Mouse (Mus musculus) liver, adult 2 months (tissue): ENCODE measurements around the gene Tead2. TPM values are rescaled to one million over a fixed set of nuclear protein-coding genes. Genes with fewer than 3 reads are reported as not detected.

Source experiments
- DNase-seq: peaks from one replicate; pipeline ENCODE4 v3.0.0-alpha.2; 2011; ENCODE audit warnings: low read depth, low spot score; ENCODE audit errors: extremely low read depth
- H3K27ac ChIP-seq: fragments of 200-500 bp; replicated peaks from 2 replicates; pipeline ENCODE4 v1.5.1; 2012; ENCODE audit warnings: low read depth, mild to moderate bottlenecking, control low read depth, inconsistent platforms, low read length; ENCODE audit not compliant: insufficient read depth
- H3K27me3 ChIP-seq: fragments of 200-500 bp; 2 replicates; pipeline ENCODE4 v1.6.1; 2012; ENCODE audit warnings: mild to moderate bottlenecking, moderate library complexity, low read length, inconsistent platforms; ENCODE audit not compliant: control insufficient read depth, insufficient read depth
- H3K36me3 ChIP-seq: fragments of 200-500 bp; 2 replicates; pipeline ENCODE4 v1.6.1; 2012; ENCODE audit warnings: low read length, inconsistent platforms; ENCODE audit not compliant: control insufficient read depth, insufficient read depth
- H3K4me1 ChIP-seq: fragments of 200-500 bp; 2 replicates; pipeline ENCODE4 v1.6.1; 2011; ENCODE audit warnings: low read length; ENCODE audit not compliant: control insufficient read depth, insufficient read depth
- H3K4me3 ChIP-seq: fragments of 200-500 bp; 2 replicates; pipeline ENCODE4 v1.5.1; 2011; ENCODE audit warnings: low read depth, mild to moderate bottlenecking, control low read depth, low read length, moderate library complexity; ENCODE audit not compliant: insufficient read depth
- H3K79me2 ChIP-seq: fragments of 200-500 bp; 2 replicates; pipeline ENCODE4 v1.6.1; 2012; ENCODE audit warnings: inconsistent platforms, mild to moderate bottlenecking, low read length, moderate library complexity; ENCODE audit not compliant: control insufficient read depth, insufficient read depth
- H3K9ac ChIP-seq: fragments of 200-500 bp; 2 replicates; pipeline ENCODE4 v1.6.1; 2012; ENCODE audit warnings: low read depth, mild to moderate bottlenecking, control low read depth, inconsistent platforms, low read length
- CTCF ChIP-seq: fragments of 200-500 bp; IDR thresholded peaks from 2 replicates; pipeline ENCODE4 v1.5.1; 2011; ENCODE audit warnings: low read depth, low read length, control low read depth
- POLR2A ChIP-seq: fragments of 200-500 bp; IDR thresholded peaks from 2 replicates; pipeline ENCODE4 v1.6.1; 2011; ENCODE audit warnings: low read length, control low read depth; ENCODE audit not compliant: insufficient read depth; ENCODE audit errors: extremely low read depth
- WGBS: fragments of 180-500 bp; shearing (Covaris S2); methylation state at CpG from one replicate; pipeline ENCODE4 v1.1.7; 2018; 5-methylcytosine and 5-hydroxymethylcytosine counted together
- polyA plus RNA-seq: library from polyadenylated mRNA; depleted of rRNA; stranded (reverse); fragments of >200 nt; gene quantifications from 2 replicates; pipeline ENCODE4 v1.2.3, GENCODE M21; 2012
- total RNA-seq: library from RNA; depleted of rRNA; stranded (reverse); fragments of >200 nt; gene quantifications from 2 replicates; pipeline ENCODE4 v1.2.3, GENCODE M21; 2014

Tead2 gene
- total and polyA plus RNA-seq, 2 experiments: 1.5 to 2.9 TPM

GRCm38 (mm10) chr7:45192585-45193310 lies 22.8 kb upstream of the Tead2 start:
- Histone ChIP-seq H3K79me2 (no peaks in the 10 kb centered on the region), H3K27me3 (peaks cover 10% of the 10 kb centered on the region; the same call in 1 of the 2 replicates), H3K27ac (no peak overlapping the region), H3K4me3 (no peak overlapping the region), H3K36me3 (no peaks in the 10 kb centered on the region), H3K9ac (no peak overlapping the region), H3K4me1 (no peaks in the 10 kb centered on the region)
- 80% methylated on average over 7 of the region's 7 CpGs for WGBS
- TF ChIP-seq CTCF (no peak), POLR2A (no peak)
- no peak for DNase-seq

- WGBS: 76% methylated on average over 4 of the region's 5 CpGs
- Histone ChIP-seq H3K4me3 (no peak overlapping the region), H3K4me1 (no peaks in the 10 kb centered on the region), H3K79me2 (no peaks in the 10 kb centered on the region), H3K27ac (no peak overlapping the region), H3K27me3 (peaks cover 10% of the 10 kb centered on the region; the same call in 1 of the 2 replicates), H3K36me3 (no peaks in the 10 kb centered on the region), H3K9ac (no peak overlapping the region)
- no peak for TF ChIP-seq POLR2A
- no peak for TF ChIP-seq CTCF
- no peak for DNase-seq
Observed at GRCm38 (mm10) chr7:45193406-45193805, 22.1 kb upstream of the Tead2 start.

- H3K79me2 ChIP-seq: no peaks in the 10 kb centered on the region
- H3K4me1 ChIP-seq: no peaks in the 10 kb centered on the region
- no peaks in the 10 kb centered on the region for H3K36me3 ChIP-seq
- DNase-seq: no peak
- WGBS: 85% methylated on average over 17 of the region's 17 CpGs
- TF ChIP-seq CTCF (no peak), POLR2A (no peak)
- H3K27me3 ChIP-seq: peaks cover 9% of the 10 kb centered on the region; the same call in 1 of the 2 replicates
- no peak overlapping the region for H3K9ac ChIP-seq
- H3K27ac ChIP-seq: no peak overlapping the region
- H3K4me3 ChIP-seq: no peak overlapping the region
Observed at GRCm38 (mm10) chr7:45193871-45194785, 21.4 kb upstream of the Tead2 start.

GRCm38 (mm10) chr7:45195341-45196175 lies 20.0 kb upstream of the Tead2 start:
- H3K36me3 ChIP-seq: no peaks in the 10 kb centered on the region
- TF ChIP-seq CTCF (no peak), POLR2A (no peak)
- H3K9ac ChIP-seq: no peak overlapping the region

GRCm38 (mm10) chr7:45196176-45196535 lies 19.4 kb upstream of the Tead2 start:
- DNase-seq: no peak
- no peaks in the 10 kb centered on the region for H3K4me1 ChIP-seq
- no peak overlapping the region for H3K27ac ChIP-seq
- no peaks in the 10 kb centered on the region for H3K79me2 ChIP-seq
- H3K36me3 ChIP-seq: no peaks in the 10 kb centered on the region
- no peak for TF ChIP-seq POLR2A
- TF ChIP-seq CTCF: no peak
- H3K4me3 ChIP-seq: no peak overlapping the region
- no peak overlapping the region for H3K9ac ChIP-seq
- WGBS: 80% methylated on average over 4 of the region's 4 CpGs
- H3K27me3 ChIP-seq: no peaks in the 10 kb centered on the region

More at GRCm38 (mm10) chr7:45195341-45196175, 20.0 kb upstream of the Tead2 start:
- 81% methylated on average over 13 of the region's 13 CpGs for WGBS
- Histone ChIP-seq H3K27ac (no peak overlapping the region), H3K4me1 (no peaks in the 10 kb centered on the region), H3K4me3 (no peak overlapping the region), H3K27me3 (0 out of 2 replicates have a peak, but pooled peaks cover 3% of the 10 kb centered on the region), H3K79me2 (no peaks in the 10 kb centered on the region)
- DNase-seq: no peak
